9 mouse cellular contexts compared by ENCODE assay signal in genomic region chr2:165906332-165906945, GRCm38 (mm10). TPM values are rescaled to one million over a fixed set of nuclear protein-coding genes. Genes with fewer than 3 reads are reported as not detected.
DNase-seq lines count a peak whose midpoint lies in the region; ATAC-seq and TF ChIP-seq lines count a peak whose summit lies in the region.
"Had no signal": no experiment of that assay in that cellular context is flagged by ENCODE, and none has a peak within 500 bp of the region (broad histone marks: within the 10 kb centered on the region; RNA-seq: fewer than 3 reads in every experiment).

No protein-coding gene starts in this region.

- H3K4me3 ChIP-seq in heart, adult 2 months: no peak overlapping the region
- no peak overlapping the region for H3K4me3 ChIP-seq in embryonic fibroblast, embryonic 13.5 days (ENCODE audit: insufficient read depth, low read length)
- H3K4me3 ChIP-seq in kidney, embryonic 14.5 days (ENCODE audit: low read length): no peak overlapping the region
- no peak overlapping the region for H3K4me3 ChIP-seq in midbrain, postnatal 0 days (ENCODE audit: low read depth, low read length)
- H3K4me3 ChIP-seq: neural tube, embryonic 12.5 days had no signal

- no peak for TF ChIP-seq EP300 in heart, adult 2 months (IDR thresholded peaks at IDR 0.05; ENCODE audit: insufficient read depth, low read depth, low read length)

- no peak for TF ChIP-seq POLR2A in heart, adult 2 months (IDR thresholded peaks at IDR 0.05; ENCODE audit: insufficient read depth, low read depth, low read length)
- no peak for TF ChIP-seq POLR2A in embryonic fibroblast, embryonic 13.5 days (IDR thresholded peaks at IDR 0.05; ENCODE audit: low read depth, low read length)

- H3K27ac ChIP-seq in heart, adult 2 months: no peak overlapping the region
- H3K27ac ChIP-seq in embryonic fibroblast, embryonic 13.5 days (ENCODE audit: insufficient read depth, low read length): peak overlapping the region; percentile 4; the same call in 1 of the 2 replicates
- peak overlapping the region; percentile 61 for H3K27ac ChIP-seq in kidney, embryonic 14.5 days (ENCODE audit: low read depth, low read length)
- H3K27ac ChIP-seq in midbrain, postnatal 0 days (ENCODE audit: low read depth, low read length): no peak overlapping the region
- H3K27ac ChIP-seq: neural tube, embryonic 12.5 days had no signal

- peak; percentile 21; the same call in 1 of the 2 replicates for ATAC-seq in kidney, embryonic 14.5 days (ENCODE audit: low FRiP score, low TSS enrichment)
- ATAC-seq in midbrain, postnatal 0 days (ENCODE audit: low FRiP score): 0 out of 2 replicates have a peak, but pooled peaks have one; percentile 13

- no peaks in the 10 kb centered on the region for H3K9me3 ChIP-seq in kidney, embryonic 14.5 days (ENCODE audit: control insufficient read depth, low read length)
- H3K9me3 ChIP-seq in midbrain, postnatal 0 days (ENCODE audit: low read length): no peaks in the 10 kb centered on the region
- H3K9me3 ChIP-seq: neural tube, embryonic 12.5 days had no signal

- 22% methylated on average over 15 of the region's 15 CpGs for WGBS in heart, adult 2 months
- 24% methylated on average over 15 of the region's 15 CpGs for WGBS in kidney, embryonic 14.5 days
- WGBS in midbrain, postnatal 0 days: 31% methylated on average over 15 of the region's 15 CpGs

- intact Hi-C loops in heart, adult 2 months (cut with DNase I): no loop called here

- peak; percentile 37 to 40 for DNase-seq in heart, adult 2 months
- DNase-seq in heart, adult 9 months (ENCODE audit: low spot score in 2 of 2): no peak
- DNase-seq in Muller cell, postnatal 12 days (ENCODE audit: inconsistent ontology term): peak; percentile 72
- peak; percentile 13 for DNase-seq in midbrain, postnatal 0 days (ENCODE audit: low spot score)
- DNase-seq in spleen, postnatal 10 days (ENCODE audit: low spot score in 2 of 2): no peak
- DNase-seq in ovary, postnatal 10 days (ENCODE audit: low spot score): no peak

- no peak overlapping the region for H3K4me2 ChIP-seq in kidney, embryonic 14.5 days (replicated peaks; ENCODE audit: low read depth, low read length)
- H3K4me2 ChIP-seq in midbrain, postnatal 0 days (ENCODE audit: low read depth, low read length, poor library complexity, severe bottlenecking): no peak overlapping the region
- H3K4me2 ChIP-seq: neural tube, embryonic 12.5 days had no signal

- TF ChIP-seq CTCF in heart, adult 2 months (IDR thresholded peaks at IDR 0.05): no peak
- no peak for TF ChIP-seq CTCF in embryonic fibroblast, embryonic 13.5 days (IDR thresholded peaks at IDR 0.05; ENCODE audit: borderline replicate concordance, insufficient read depth, low read length)
- TF ChIP-seq CTCF in midbrain, postnatal 0 days (IDR thresholded peaks at IDR 0.05): no peak

- H3K79me2 ChIP-seq in heart, adult 2 months (replicated peaks; ENCODE audit: control insufficient read depth, insufficient read depth, low read length): no peaks in the 10 kb centered on the region

- no peaks in the 10 kb centered on the region for H3K27me3 ChIP-seq in heart, adult 2 months (ENCODE audit: control insufficient read depth, insufficient read depth, low read length)
- H3K27me3 ChIP-seq in kidney, embryonic 14.5 days (ENCODE audit: control insufficient read depth, insufficient read depth, low read length): no peaks in the 10 kb centered on the region
- H3K27me3 ChIP-seq in midbrain, postnatal 0 days (ENCODE audit: insufficient read depth, low read length): no peaks in the 10 kb centered on the region
- H3K27me3 ChIP-seq: neural tube, embryonic 12.5 days had no signal

- no peaks in the 10 kb centered on the region for H3K36me3 ChIP-seq in heart, adult 2 months (ENCODE audit: control insufficient read depth, insufficient read depth, low read length)
- no peaks in the 10 kb centered on the region for H3K36me3 ChIP-seq in kidney, embryonic 14.5 days (ENCODE audit: control insufficient read depth, insufficient read depth, low read length)
- no peaks in the 10 kb centered on the region for H3K36me3 ChIP-seq in midbrain, postnatal 0 days (ENCODE audit: insufficient read depth, low read length)
- H3K36me3 ChIP-seq: neural tube, embryonic 12.5 days had no signal

- no peak overlapping the region for H3K9ac ChIP-seq in heart, adult 2 months (ENCODE audit: low read depth, low read length)
- no peak overlapping the region; the same call in 1 of the 2 replicates for H3K9ac ChIP-seq in kidney, embryonic 14.5 days (ENCODE audit: low read depth, low read length)
- H3K9ac ChIP-seq in midbrain, postnatal 0 days (replicated peaks; ENCODE audit: low read length, poor library complexity, severe bottlenecking): no peak overlapping the region
- H3K9ac ChIP-seq: neural tube, embryonic 12.5 days had no signal

- H3K4me1 ChIP-seq in heart, adult 2 months (ENCODE audit: control insufficient read depth, insufficient read depth, low read length): no peaks in the 10 kb centered on the region; the same call in 1 of the 2 replicates
- no peaks in the 10 kb centered on the region; the same call in 1 of the 2 replicates for H3K4me1 ChIP-seq in embryonic fibroblast, embryonic 13.5 days (ENCODE audit: control insufficient read depth, insufficient read depth, low read length)
- H3K4me1 ChIP-seq in kidney, embryonic 14.5 days (ENCODE audit: control insufficient read depth, insufficient read depth, low read length): peaks cover 11% of the 10 kb centered on the region
- H3K4me1 ChIP-seq in midbrain, postnatal 0 days (ENCODE audit: insufficient read depth, low read length): peaks cover 3% of the 10 kb centered on the region; the same call in 1 of the 2 replicates

RNA-seq across cellular contexts. Expression of gene Zmynd8, which starts 7.6 kb away (rescaled TPM):
- total RNA-seq in heart, adult 2 months (2021): 10 to 100 TPM; 44.4 to 47.2 TPM
- 20.4 and 31.2 TPM in 2 replicates for polyA plus RNA-seq in heart, adult 2 months (2012; rRNA removed)
- 65.8 and 66.4 TPM in 2 replicates for polyA plus RNA-seq in embryonic fibroblast, embryonic 13.5 days (2011; ENCODE audit: insufficient read length, low read depth, missing spikeins)
- 44.3 and 61.1 TPM in 2 replicates for polyA plus RNA-seq in kidney, embryonic 14.5 days (2014; fragmentation: Nextera tagmentation; extraction: Ambion mirVana)
- total RNA-seq in midbrain, postnatal 0 days (2014; rRNA removed): 55.9 and 73.4 TPM in 2 replicates
- polyA plus RNA-seq in midbrain, postnatal 0 days (2015; fragmentation: Nextera tagmentation; extraction: Ambion mirVana): 56.8 and 59.0 TPM in 2 replicates

Comparison
In these comparisons a context has a peak if more than half of its experiments do, and no peak if none do; other contexts are left out.
1. DNase-seq: peak in heart, adult 2 months (2 of 2), Muller cell, postnatal 12 days (single experiment) and midbrain, postnatal 0 days (single experiment); none in heart, adult 9 months (0 of 2), spleen, postnatal 10 days (0 of 2) and ovary, postnatal 10 days (single experiment).
2. H3K27ac ChIP-seq: peak in embryonic fibroblast, embryonic 13.5 days (single experiment) and kidney, embryonic 14.5 days (single experiment); none in heart, adult 2 months (single experiment) and midbrain, postnatal 0 days (single experiment).